Mouse (Mus musculus) C2C12 (cell line): ENCODE results near the gene Tmem196.

Experiments used
- CEBPB ChIP-seq: IDR thresholded peaks from one replicate; pipeline ENCODE4 v1.6.1; 2011; ENCODE audit warnings: low read depth, mild to moderate bottlenecking, control low read depth, moderate library complexity
- CTCF ChIP-seq: IDR thresholded peaks from one replicate; pipeline ENCODE4 v1.5.1; 2011; ENCODE audit not compliant: control insufficient read depth, insufficient read depth, insufficient read length
- FOSL1 ChIP-seq: IDR thresholded peaks from one replicate; pipeline ENCODE4 v1.8.0; 2011; ENCODE audit warnings: mild to moderate bottlenecking, low read length; ENCODE audit not compliant: poor library complexity, insufficient read depth, severe bottlenecking
- MAX ChIP-seq: IDR thresholded peaks from one replicate; pipeline ENCODE4 v1.6.1; 2011; ENCODE audit warnings: mild to moderate bottlenecking, control low read depth
- USF1 ChIP-seq: IDR thresholded peaks from one replicate; pipeline ENCODE4 v1.6.1; 2011; ENCODE audit warnings: low read depth, mild to moderate bottlenecking, control low read depth, moderate library complexity

DNA sequence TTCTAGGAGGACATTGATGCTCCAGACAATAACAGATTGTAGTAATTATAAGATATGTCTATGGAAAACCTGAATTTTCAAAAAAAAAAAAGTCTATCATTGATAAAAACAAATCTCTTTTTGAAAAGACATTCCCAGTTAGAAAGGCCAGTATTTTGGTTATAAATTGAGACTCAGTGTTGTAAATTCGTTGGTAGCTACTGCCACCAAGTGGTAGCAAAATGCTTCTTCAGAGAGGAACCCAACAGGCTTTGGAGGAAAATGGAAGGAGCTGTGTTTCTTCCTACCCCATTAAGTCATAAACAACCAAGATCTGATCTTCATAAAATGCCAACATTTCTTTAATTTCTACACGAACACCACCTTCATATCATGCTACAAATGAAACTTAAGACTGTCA lies 36.1 kb downstream of the Tmem196 start:
- TF ChIP-seq CEBPB (no peak), CTCF (peak; percentile 16), MAX (no peak), USF1 (no peak), FOSL1 (no peak)
